Mouse (Mus musculus) spleen, adult 2 months (tissue): ENCODE measurements around the gene Cdc37.

ENCODE experiments used
- CTCF ChIP-seq: fragments of 200-500 bp; IDR thresholded peaks from 2 replicates; pipeline ENCODE4 v1.5.1; 2011; ENCODE audit warnings: mild to moderate bottlenecking, inconsistent platforms; ENCODE audit not compliant: insufficient read depth, insufficient read length, insufficient replicate concordance; ENCODE audit errors: extremely low read depth
- POLR2A ChIP-seq: fragments of 200-500 bp; IDR thresholded peaks from 2 replicates; pipeline ENCODE4 v1.6.1; 2011; ENCODE audit warnings: low read depth, low read length, inconsistent platforms

DNA sequence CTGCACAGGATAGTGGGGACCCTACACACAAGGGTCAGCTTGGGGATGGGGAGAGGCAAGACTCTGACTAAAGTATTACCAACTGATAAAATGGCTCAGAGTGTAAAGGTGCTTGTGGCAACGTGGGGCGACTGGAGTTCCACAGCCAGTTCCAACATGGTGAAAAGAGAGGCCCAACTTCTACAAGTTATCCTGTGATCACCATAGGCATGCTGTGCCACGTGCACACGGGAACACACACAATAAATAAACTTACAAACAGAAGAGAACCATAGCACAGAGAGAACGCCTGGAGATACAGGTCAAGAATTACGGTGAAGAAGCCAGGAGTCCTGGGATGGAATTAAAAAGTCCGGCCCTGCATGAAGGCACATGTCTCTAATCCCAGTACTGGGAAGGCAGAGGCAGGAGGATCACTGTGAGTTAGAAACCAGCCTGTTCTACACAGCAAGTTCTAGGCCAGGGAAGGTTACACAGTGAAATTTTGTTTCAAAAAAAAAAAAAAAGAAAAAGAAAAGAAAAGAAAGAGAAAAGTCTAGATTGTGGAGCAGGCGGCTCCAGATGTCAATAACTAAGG, 617 bp downstream of the Cdc37 start:
- TF ChIP-seq CTCF (no peak), POLR2A (no peak)
